Mouse (Mus musculus) CH12.LX (cell line): ENCODE measurements around the gene Rhbdf2. TPM values are rescaled to one million over a fixed set of nuclear protein-coding genes. Genes with fewer than 3 reads are reported as not detected.

Experiments used
- DNase-seq: peaks from one replicate; pipeline ENCODE4 v3.0.0-alpha.2; 2013; ENCODE audit errors: extremely low read depth
- H3K27ac ChIP-seq: 2 replicates; pipeline ENCODE4 v1.5.1; 2012; ENCODE audit warnings: low read depth, mild to moderate bottlenecking, control low read depth, moderate library complexity; ENCODE audit not compliant: insufficient read depth
- H3K27me3 ChIP-seq: replicated peaks from 2 replicates; pipeline ENCODE3; 2012; ENCODE audit warnings: inconsistent platforms
- H3K36me3 ChIP-seq, 2 experiments: replicated peaks in 1 of 2; 2 replicates each; pipeline versions ENCODE3 to v1.6.1; 2012; ENCODE audit warnings: inconsistent platforms in 1 of 2, low read length in 1 of 2, mild to moderate bottlenecking in 1 of 2, mixed read lengths in 1 of 2, moderate library complexity in 1 of 2; ENCODE audit not compliant: control insufficient read depth in 1 of 2, insufficient read depth in 1 of 2
- H3K4me1 ChIP-seq, 2 experiments: 2 replicates each; pipeline ENCODE4 v1.6.1; 2012; ENCODE audit warnings: inconsistent platforms in 1 of 2, moderate library complexity in 1 of 2; ENCODE audit not compliant: insufficient read depth in 2 of 2, control insufficient read depth in 1 of 2
- H3K4me2 ChIP-seq: 2 replicates; pipeline ENCODE4 v1.6.1; 2012; ENCODE audit warnings: low read depth, mild to moderate bottlenecking, control low read depth; ENCODE audit not compliant: poor library complexity, insufficient read depth, severe bottlenecking
- H3K4me3 ChIP-seq, 3 experiments: fragments of 150-350 bp in 1 of 3; sonication (generic) in 1 of 3; replicated peaks in 1 of 3; 2 replicates each; pipeline versions ENCODE3 to v1.5.1; 2011 to 2012; ENCODE audit warnings: low read depth in 2 of 3, low read length in 2 of 3, mild to moderate bottlenecking in 2 of 3, moderate library complexity in 2 of 3, control low read depth in 1 of 3, improper control_type of control experiment in 1 of 3, inconsistent platforms in 1 of 3, mixed read lengths in 1 of 3; ENCODE audit not compliant: poor library complexity in 1 of 3
- H3K79me2 ChIP-seq: replicated peaks from 2 replicates; pipeline ENCODE4 v1.6.1; 2012; ENCODE audit warnings: mild to moderate bottlenecking, moderate library complexity; ENCODE audit not compliant: control insufficient read depth, poor library complexity, insufficient read depth, severe bottlenecking; ENCODE audit errors: extremely low read depth
- H3K9ac ChIP-seq: 2 replicates; pipeline ENCODE4 v1.6.1; 2012; ENCODE audit warnings: low read depth, mild to moderate bottlenecking, control low read depth, moderate library complexity; ENCODE audit not compliant: insufficient read depth
- H3K9me3 ChIP-seq: replicated peaks from 2 replicates; pipeline ENCODE3; 2012; ENCODE audit warnings: low read length, inconsistent platforms, mixed read lengths
- BHLHE40 ChIP-seq: IDR thresholded peaks from 2 replicates; pipeline ENCODE4 v1.6.1; 2011; ENCODE audit warnings: mild to moderate bottlenecking, low read depth, low read length, improper control_type of control experiment
- CHD2 ChIP-seq: IDR thresholded peaks from 2 replicates; pipeline ENCODE4 v1.6.1; 2011; ENCODE audit warnings: low read length, improper control_type of control experiment
- CTCF ChIP-seq, 2 experiments: IDR thresholded peaks in 1 of 2; conservative IDR thresholded peaks in 1 of 2; 2 replicates each; pipeline ENCODE4 v1.5.1; 2011 to 2012; ENCODE audit warnings: low read depth in 2 of 2, low read length in 2 of 2, improper control_type of control experiment in 1 of 2, inconsistent platforms in 1 of 2, mild to moderate bottlenecking in 1 of 2, moderate library complexity in 1 of 2
- E2F4 ChIP-seq: IDR thresholded peaks from 2 replicates; pipeline ENCODE4 v1.6.1; 2011; ENCODE audit warnings: low read depth, low read length, improper control_type of control experiment; ENCODE audit not compliant: insufficient replicate concordance
- ELF1 ChIP-seq: IDR thresholded peaks from 2 replicates; pipeline ENCODE4 v1.6.1; 2014; ENCODE audit warnings: low read depth, mild to moderate bottlenecking, inconsistent platforms, low read length, improper control_type of control experiment
- EP300 ChIP-seq: IDR thresholded peaks from 2 replicates; pipeline ENCODE4 v1.6.1; 2011; ENCODE audit warnings: low read length, improper control_type of control experiment
- ETS1 ChIP-seq: conservative IDR thresholded peaks from 2 replicates; pipeline ENCODE4 v1.6.1; 2012; ENCODE audit warnings: low read depth, mild to moderate bottlenecking, inconsistent platforms, low read length, improper control_type of control experiment, moderate library complexity
- HCFC1 ChIP-seq: IDR thresholded peaks from 2 replicates; pipeline ENCODE4 v1.6.1; 2012; ENCODE audit warnings: low read depth, mild to moderate bottlenecking, inconsistent platforms, low read length, improper control_type of control experiment
- JUN ChIP-seq: IDR thresholded peaks from 2 replicates; pipeline ENCODE4 v1.6.1; 2011; ENCODE audit warnings: low read depth, mild to moderate bottlenecking, low read length, improper control_type of control experiment, moderate library complexity; ENCODE audit not compliant: insufficient read depth
- MAFK ChIP-seq: IDR thresholded peaks from 2 replicates; pipeline ENCODE4 v1.6.1; 2011; ENCODE audit warnings: low read length, improper control_type of control experiment; ENCODE audit not compliant: insufficient replicate concordance
- MAX ChIP-seq: IDR thresholded peaks from 2 replicates; pipeline ENCODE4 v1.6.1; 2011; ENCODE audit warnings: low read length, improper control_type of control experiment
- MXI1 ChIP-seq: IDR thresholded peaks from 2 replicates; pipeline ENCODE4 v1.6.1; 2011; ENCODE audit warnings: mild to moderate bottlenecking, low read depth, low read length, improper control_type of control experiment
- MYC ChIP-seq: IDR thresholded peaks from 2 replicates; pipeline ENCODE4 v1.6.1; 2011; ENCODE audit warnings: low read depth, mild to moderate bottlenecking, improper control_type of control experiment, low read length
- NELFE ChIP-seq: IDR thresholded peaks from 2 replicates; pipeline ENCODE4 v1.6.1; 2011; ENCODE audit warnings: low read depth, low read length, improper control_type of control experiment
- NRF1 ChIP-seq: IDR thresholded peaks from 2 replicates; pipeline ENCODE4 v1.6.1; 2014; ENCODE audit warnings: low read depth, mild to moderate bottlenecking, inconsistent platforms, low read length, improper control_type of control experiment, moderate library complexity
- POLR2AphosphoS2 ChIP-seq: IDR thresholded peaks from 2 replicates; pipeline ENCODE4 v1.6.1; 2011; ENCODE audit warnings: low read depth, low read length, improper control_type of control experiment
- RAD21 ChIP-seq: IDR thresholded peaks from 2 replicates; pipeline ENCODE4 v1.6.1; 2011; ENCODE audit warnings: low read depth, mild to moderate bottlenecking, low read length, improper control_type of control experiment, moderate library complexity
- SIN3A ChIP-seq: IDR thresholded peaks from 2 replicates; pipeline ENCODE4 v1.6.1; 2012; ENCODE audit warnings: low read length, improper control_type of control experiment, inconsistent platforms
- SMC3 ChIP-seq: IDR thresholded peaks from 2 replicates; pipeline ENCODE4 v1.6.1; 2011; ENCODE audit warnings: low read depth, low read length, improper control_type of control experiment
- UBTF ChIP-seq: IDR thresholded peaks from 2 replicates; pipeline ENCODE4 v1.6.1; 2012; ENCODE audit warnings: low read depth, mild to moderate bottlenecking, inconsistent platforms, low read length, improper control_type of control experiment, moderate library complexity
- USF1 ChIP-seq: IDR thresholded peaks from 2 replicates; pipeline ENCODE4 v1.6.1; 2014; ENCODE audit warnings: low read depth, mild to moderate bottlenecking, inconsistent platforms, low read length, improper control_type of control experiment
- USF2 ChIP-seq: conservative IDR thresholded peaks from 2 replicates; pipeline ENCODE4 v1.6.1; 2011; ENCODE audit warnings: low read depth, low read length, improper control_type of control experiment
- ZMIZ1 ChIP-seq: IDR thresholded peaks from 2 replicates; pipeline ENCODE4 v1.6.1; 2012; ENCODE audit warnings: low read depth, mild to moderate bottlenecking, inconsistent platforms, low read length, improper control_type of control experiment
- dilution Hi-C: fragments of 300-500 bp; cut with MboI; formaldehyde crosslinking; loops from 2 replicates; pipeline ENCODE4 v1.14.3; 2020; ENCODE audit warnings: low sequenced_read_pairs; ENCODE audit not compliant: extremely low pct_unique_long_range_greater_than_20kb, extremely low pct_ligation_motif_present
- in situ Hi-C: fragments of 300-500 bp; cut with MboI; formaldehyde crosslinking; loops from 3 replicates; pipeline ENCODE4 v1.14.3; 2019; ENCODE audit warnings: low sequenced_read_pairs, low pct_ligation_motif_present, low pct_unique_long_range_greater_than_20kb, mixed read lengths
- polyA plus RNA-seq: library from polyadenylated mRNA; unstranded; fragments of >175 nt; gene quantifications from 2 replicates; pipeline ENCODE4 v1.2.1, GENCODE M21; 2012; ENCODE audit warnings: low read depth; ENCODE audit not compliant: insufficient read length
- total RNA-seq, 2 experiments: library from RNA; depleted of rRNA; stranded (reverse); fragments of 300-350 nt in 1 of 2; fragments of >200 nt in 1 of 2; gene quantifications; 2 replicates each; pipeline ENCODE4 v1.2.3; 2012 to 2014

Gene Rhbdf2
- total and polyA plus RNA-seq, 3 experiments, result 3.1 to 14.7 (median 12.1) TPM

GRCm38 (mm10) chr11:116669787-116670365, 43.1 kb upstream of the Rhbdf2 start (continued):
- TF ChIP-seq SMC3 (no peak; the same call in 1 of the 2 replicates), JUN (no peak; the same call in 1 of the 2 replicates), EP300 (no peak), E2F4 (no peak), ZMIZ1 (no peak), BHLHE40 (peak; percentile 100), USF2 (peak; percentile 95), SIN3A (peak; percentile 84), POLR2AphosphoS2 (no peak), MAFK (no peak), ELF1 (peak; percentile 24; the same call in 1 of the 2 replicates), MYC (peak; percentile 97), ETS1 (peak; percentile 94), MXI1 (peak; percentile 96), CHD2 (0 out of 2 replicates have a peak, but pooled peaks have one; percentile 12)

DNA sequence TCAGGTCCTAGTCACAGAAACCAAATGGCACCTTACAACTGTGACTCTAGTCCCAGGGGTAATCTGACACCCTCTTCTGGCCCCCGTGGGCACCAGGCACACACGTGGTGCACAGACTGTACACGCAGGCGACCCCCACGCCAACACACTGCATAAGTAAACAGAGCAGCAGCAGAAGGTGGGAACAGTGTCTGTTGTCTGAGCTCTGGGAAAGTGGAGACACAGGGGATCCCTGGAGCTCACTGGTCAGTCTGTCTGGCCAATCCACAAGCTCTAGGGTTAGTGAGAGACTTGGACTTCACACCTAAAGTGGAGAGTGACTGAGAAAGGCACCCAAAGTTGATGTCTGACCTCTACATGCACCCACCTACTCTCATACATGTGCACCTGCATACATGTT, 42.5 kb upstream of the Rhbdf2 start:
- no peak overlapping the region for H3K27ac ChIP-seq
- H3K4me2 ChIP-seq, result peak overlapping the region; percentile 48
- H3K79me2 ChIP-seq, result peaks cover 28% of the 10 kb centered on the region
- H3K27me3 ChIP-seq, result no peaks in the 10 kb centered on the region
- in situ Hi-C loops (loop anchor here (25.0 kb wide), 1 partner anchor 518 kb away; the partner anchor contains the start of gene Sept9), dilution Hi-C loops (no loop called here)
- no peaks in the 10 kb centered on the region for H3K9me3 ChIP-seq
- DNase-seq, result no peak
- H3K4me1 ChIP-seq, result peaks cover 31 to 55% of the 10 kb centered on the region in 2 experiments
- H3K4me3 ChIP-seq, result no peak overlapping the region
- no peak overlapping the region for H3K9ac ChIP-seq
- TF ChIP-seq CHD2 (no peak), NRF1 (no peak), NELFE (no peak), BHLHE40 (peak; percentile 61; the same call in 1 of the 2 replicates)
- peaks cover 15 to 18% of the 10 kb centered on the region in 2 experiments for H3K36me3 ChIP-seq

DNA sequence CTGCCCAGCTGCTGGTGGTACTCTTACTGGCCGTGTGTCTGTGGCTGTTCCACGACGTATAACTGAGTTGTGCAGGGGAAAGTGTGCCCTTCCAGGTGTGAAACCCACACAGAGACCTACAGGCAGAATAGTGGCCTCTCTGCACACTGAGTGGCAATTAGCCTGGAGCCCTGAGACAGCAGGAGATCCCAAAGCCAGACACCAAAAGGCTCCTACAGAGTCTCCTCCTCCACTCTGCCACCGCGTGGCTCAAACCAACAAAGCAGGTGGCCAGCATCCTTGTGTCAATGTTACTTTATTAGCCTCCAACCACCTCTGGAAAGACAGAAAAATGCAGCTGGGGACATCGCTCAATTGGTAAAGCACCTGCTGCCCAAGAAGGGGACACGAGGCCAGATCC, 42.0 kb upstream of the Rhbdf2 start:
- H3K79me2 ChIP-seq, result peaks cover 24% of the 10 kb centered on the region
- dilution Hi-C loops (no loop called here), in situ Hi-C loops (loop anchor here (25.0 kb wide), 1 partner anchor 518 kb away; the partner anchor contains the start of gene Sept9)
- no peak overlapping the region for H3K9ac ChIP-seq
- peak; percentile 69 for DNase-seq
- peaks cover 10 to 14% of the 10 kb centered on the region in 2 experiments for H3K36me3 ChIP-seq
- peaks cover 30 to 55% of the 10 kb centered on the region in 2 experiments for H3K4me1 ChIP-seq
- no peaks in the 10 kb centered on the region for H3K27me3 ChIP-seq
- H3K9me3 ChIP-seq, result no peaks in the 10 kb centered on the region
- H3K4me3 ChIP-seq, result no peak overlapping the region
- TF ChIP-seq MAX, result peak; percentile 82
- no peak for TF ChIP-seq MYC
- TF ChIP-seq CTCF (conservative IDR thresholded peaks at IDR 0.05 in 1 of 2, IDR thresholded peaks at IDR 0.05 in 1 of 2; ENCODE audit: low read depth in 2 of 2, low read length in 2 of 2), result peak in 1 of 2 experiments; percentile 80; a peak in 2 of 4 replicates
- no peak for TF ChIP-seq EP300
- TF ChIP-seq HCFC1, result peak; percentile 29; the same call in 1 of the 2 replicates
- TF ChIP-seq UBTF, result no peak; the same call in 1 of the 2 replicates
- peak; percentile 42 for TF ChIP-seq RAD21
- TF ChIP-seq MXI1, result peak; percentile 25; the same call in 1 of the 2 replicates
- no peak for TF ChIP-seq USF1
- peak; percentile 76 for TF ChIP-seq SMC3
- no peak overlapping the region for H3K27ac ChIP-seq
- peak overlapping the region; percentile 48; the same call in 1 of the 2 replicates for H3K4me2 ChIP-seq
